Mouse (Mus musculus) embryo, embryonic 11 days (tissue): ENCODE measurements around the gene Suz12.
"Not testable (repeated sequence)": the region's sequence is repeated elsewhere in the genome, so short reads cannot be mapped to it uniquely, and the experiment has no call there.

Source experiments
- DNase-seq: peaks from one replicate; pipeline ENCODE4 v3.0.0-alpha.2; 2015

The Suz12 gene

GRCm38 (mm10) chr11:79993356-79994270, 707 bp downstream of the Suz12 start:
- DNase-seq: peak; percentile 46

GRCm38 (mm10) chr11:79994271-79994988, 1.5 kb downstream of the Suz12 start:
- DNase-seq: no peak

- DNase-seq: not testable (repeated sequence)
Observed at GRCm38 (mm10) chr11:80016533-80016932, 23.6 kb downstream of the Suz12 start.

GRCm38 (mm10) chr11:80019792-80020191, 26.9 kb downstream of the Suz12 start:
- no peak for DNase-seq

- DNase-seq: no peak
Observed at GRCm38 (mm10) chr11:80021306-80021705, 28.4 kb downstream of the Suz12 start.

GRCm38 (mm10) chr11:80037495-80037894, 44.6 kb downstream of the Suz12 start:
- no peak for DNase-seq

- DNase-seq: peak; percentile 61
Observed at GRCm38 (mm10) chr11:80042615-80043418, 49.9 kb downstream of the Suz12 start.

- DNase-seq: no peak
Observed at GRCm38 (mm10) chr11:80043419-80043817, 50.5 kb downstream of the Suz12 start.

- no peak for DNase-seq
Observed at GRCm38 (mm10) chr11:80046856-80047255, 54.0 kb downstream of the Suz12 start.

- DNase-seq: peak; percentile 17
Observed at GRCm38 (mm10) chr11:80050088-80050487, 57.2 kb downstream of the Suz12 start.

- DNase-seq: no peak
Observed at GRCm38 (mm10) chr11:80052456-80052855, 59.5 kb downstream of the Suz12 start.

GRCm38 (mm10) chr11:80053171-80053570, 60.3 kb downstream of the Suz12 start:
- no peak for DNase-seq

GRCm38 (mm10) chr11:80054659-80055058, 61.8 kb downstream of the Suz12 start:
- no peak for DNase-seq

GRCm38 (mm10) chr11:80056141-80056540, 63.2 kb downstream of the Suz12 start:
- no peak for DNase-seq

- no peak for DNase-seq
Observed at GRCm38 (mm10) chr11:80062159-80062558, 69.3 kb downstream of the Suz12 start.

- not testable (repeated sequence) for DNase-seq
Observed at GRCm38 (mm10) chr11:80066373-80066772, 73.5 kb downstream of the Suz12 start.

GRCm38 (mm10) chr11:80067558-80067957, 74.7 kb downstream of the Suz12 start:
- no peak for DNase-seq

GRCm38 (mm10) chr11:80069815-80070214, 76.9 kb downstream of the Suz12 start:
- DNase-seq: no peak

- DNase-seq: no peak
Observed at GRCm38 (mm10) chr11:80071039-80071438, 78.1 kb downstream of the Suz12 start.

- no peak for DNase-seq
Observed at GRCm38 (mm10) chr11:80072365-80072764, 79.5 kb downstream of the Suz12 start.

GRCm38 (mm10) chr11:80075608-80076277, 82.8 kb downstream of the Suz12 start:
- DNase-seq: no peak

- no peak for DNase-seq
Observed at GRCm38 (mm10) chr11:80077784-80078545, 85.1 kb downstream of the Suz12 start.
